Mouse (Mus musculus): ENCODE results near the gene Olfr1263.

Gene Olfr1263

DNA sequence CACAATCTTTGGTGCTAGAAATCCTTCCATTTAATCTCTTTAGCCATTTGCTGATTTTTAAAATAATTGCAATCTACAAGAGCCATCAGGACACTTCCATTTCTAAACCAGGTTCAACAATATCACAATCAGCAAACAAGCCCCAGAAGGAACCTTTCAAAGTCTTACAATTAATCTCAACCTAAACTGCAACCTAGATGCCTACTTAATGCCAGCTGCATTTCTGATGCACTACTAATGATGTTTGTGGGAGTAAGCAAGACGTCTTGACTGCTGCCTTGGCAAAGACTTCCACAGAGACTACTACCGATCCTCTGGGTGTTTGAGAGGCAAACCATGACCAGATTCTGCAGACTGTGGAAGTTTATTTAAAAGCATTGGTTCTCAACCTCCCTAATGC, at the start of gene Olfr1263:
Gene Olfr1263, plus strand, starts transcription at position 301 of the 400 bp plus-strand sequence.
- no peak for DNase-seq (ENCODE audit: low spot score in 2 of 2)

DNA sequence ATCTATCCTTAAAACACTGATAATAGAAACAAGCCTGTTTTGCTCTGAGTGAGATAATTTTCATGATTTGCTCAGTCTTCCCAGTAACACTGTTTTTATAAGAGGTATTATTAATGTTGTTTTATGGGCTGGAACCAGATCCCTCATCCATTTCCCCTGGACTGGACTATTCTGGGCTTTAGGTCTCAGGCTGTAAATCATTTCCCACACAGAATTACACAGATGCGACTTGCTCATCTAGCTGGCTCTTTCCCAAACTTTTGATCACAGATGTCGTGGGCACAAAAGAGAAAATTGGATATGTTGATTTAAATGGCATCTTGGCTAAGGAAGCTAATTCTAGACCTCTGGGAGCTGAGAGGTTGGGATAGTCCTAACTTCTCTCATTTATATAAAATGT, 37.7 kb upstream of the Olfr1263 start, which contains the start of gene Olfr1260:
Gene Olfr1260, plus strand, starts transcription at position 157 of the 400 bp plus-strand sequence.
- DNase-seq (ENCODE audit: low spot score in 2 of 2): no peak

DNA sequence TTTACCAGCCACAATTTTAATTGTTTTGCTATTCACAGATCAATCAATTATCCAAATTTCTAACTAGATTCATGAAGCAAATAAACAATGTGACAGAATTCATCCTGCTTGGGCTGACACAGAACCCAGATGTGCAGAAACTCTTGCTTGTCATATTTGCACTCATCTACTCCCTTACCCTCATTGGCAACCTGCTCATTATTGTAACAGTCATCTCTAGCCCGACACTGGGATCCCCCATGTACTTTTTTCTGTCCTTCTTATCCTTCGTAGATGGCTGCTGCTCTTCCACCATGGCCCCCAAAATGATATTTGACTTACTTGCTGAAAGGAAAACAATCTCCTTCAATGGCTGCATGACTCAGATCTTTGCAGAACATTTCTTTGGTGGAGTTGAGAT, 34.2 kb upstream of the Olfr1263 start:
- DNase-seq (ENCODE audit: low spot score in 2 of 2): no peak

DNA sequence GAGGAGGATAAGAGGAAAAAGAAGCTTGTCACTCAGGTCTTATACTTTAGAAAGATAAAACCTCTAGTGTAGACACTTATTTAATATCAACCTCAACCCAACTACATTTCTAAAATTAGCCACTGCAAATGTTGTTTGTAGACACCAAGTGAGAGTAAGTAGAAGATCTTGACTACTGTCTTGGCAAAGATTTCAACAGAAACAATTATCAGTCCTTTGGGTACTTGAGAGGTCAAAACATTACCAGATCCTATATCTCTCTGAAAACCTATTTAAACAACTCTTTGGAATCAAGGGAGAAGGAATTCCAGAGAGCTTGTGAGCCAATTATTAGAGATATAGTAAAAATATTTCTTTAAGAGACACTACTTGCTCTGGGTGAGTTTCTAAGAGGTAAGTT, 21.0 kb upstream of the Olfr1263 start, which contains the start of gene Olfr1261:
Gene Olfr1261, plus strand, starts transcription at position 301 of the 400 bp plus-strand sequence.
- DNase-seq (ENCODE audit: low spot score in 2 of 2): no peak

DNA sequence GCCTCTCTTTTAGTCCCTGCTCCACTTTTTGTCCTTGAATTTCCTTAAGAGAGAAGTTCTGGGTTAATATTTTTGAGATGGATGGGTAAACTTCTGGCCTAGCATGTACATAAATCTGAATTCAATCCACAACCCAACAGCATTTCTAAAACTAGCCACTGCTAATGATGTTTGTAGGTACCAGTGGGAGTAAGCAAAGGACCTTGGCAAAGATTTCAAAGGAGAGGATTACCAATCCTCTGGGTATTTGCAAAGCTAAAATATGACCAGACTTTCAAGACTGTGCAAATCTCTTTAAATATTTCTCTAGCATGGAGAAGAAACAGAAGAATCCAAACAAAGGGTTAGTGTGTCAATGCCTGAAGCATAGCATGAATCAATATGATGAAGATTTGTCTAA, 12.1 kb upstream of the Olfr1263 start, which contains the start of gene Olfr1262:
Gene Olfr1262, plus strand, starts transcription at position 301 of the 400 bp plus-strand sequence.
- DNase-seq (ENCODE audit: low spot score in 2 of 2): no peak

DNA sequence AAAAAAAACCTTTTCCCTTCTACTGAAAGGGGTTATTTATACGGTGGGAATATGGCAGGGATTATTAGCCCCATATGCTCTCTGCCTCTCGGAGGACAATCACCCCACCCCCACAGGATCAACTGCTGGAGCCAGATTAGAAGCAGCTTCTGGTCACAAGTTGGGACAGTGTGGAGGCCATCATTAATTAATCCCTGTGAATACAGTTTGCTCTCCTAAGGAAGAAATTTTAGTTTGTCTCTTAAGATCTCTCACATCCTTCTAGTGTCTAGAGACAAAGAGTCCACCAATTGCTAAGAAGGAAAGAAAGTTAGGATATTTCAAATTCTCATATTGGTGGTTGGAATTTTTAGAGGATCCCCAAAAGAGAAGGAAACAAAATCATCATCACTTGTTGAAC, 13.5 kb downstream of the Olfr1263 start, which contains the start of gene Olfr1264:
Gene Olfr1264, minus strand, starts transcription at position 101 of the 400 bp plus-strand sequence.
- no peak for DNase-seq (ENCODE audit: low spot score in 2 of 2)

DNA sequence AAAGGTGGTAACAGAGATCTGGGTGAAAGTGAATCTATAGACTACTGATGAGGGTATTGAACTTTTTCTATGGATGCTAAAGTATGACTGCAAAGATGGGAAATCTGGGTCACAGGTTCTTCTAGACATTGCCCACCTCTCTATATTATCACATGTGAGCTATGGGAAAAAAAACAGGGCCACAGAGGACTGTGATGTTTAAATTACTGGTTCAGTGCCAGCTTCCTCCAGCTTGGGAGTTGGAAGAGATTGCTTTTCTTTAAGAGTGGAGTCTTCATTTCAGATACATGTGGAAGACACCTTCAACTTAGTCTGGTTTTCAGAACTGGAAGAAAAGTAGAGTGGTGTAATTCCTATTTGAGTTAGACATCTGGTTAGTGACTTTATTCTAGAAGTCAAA, 23.1 kb downstream of the Olfr1263 start, which contains the start of gene Olfr1265:
Gene Olfr1265, plus strand, starts transcription at position 301 of the 400 bp plus-strand sequence.
- DNase-seq (ENCODE audit: low spot score in 2 of 2): no peak

DNA sequence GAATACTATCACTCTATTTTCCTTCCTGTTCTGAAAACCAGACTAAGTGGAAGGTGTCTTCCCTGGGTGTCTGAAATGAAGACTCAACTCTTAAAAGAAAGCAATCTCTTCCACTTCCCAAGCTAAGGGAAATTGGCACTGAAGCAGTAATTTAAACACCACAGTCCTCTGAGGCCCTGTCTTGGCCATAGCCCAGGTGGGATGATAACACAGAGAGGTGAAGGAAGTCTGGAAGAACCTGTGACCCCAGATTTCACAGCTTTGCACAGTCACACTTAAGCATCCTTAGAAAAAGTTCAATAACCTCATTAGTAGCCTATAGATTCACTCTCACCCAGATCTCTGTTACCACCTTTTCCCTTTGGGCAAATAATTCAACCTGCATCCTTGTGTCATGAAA, 51.6 kb downstream of the Olfr1263 start, which contains the start of gene Olfr140:
Gene Olfr140, minus strand, starts transcription at position 101 of the 400 bp plus-strand sequence.
- no peak for DNase-seq (ENCODE audit: low spot score in 2 of 2)
